Mouse (Mus musculus): ENCODE data around the gene Ugdh. TPM values are rescaled to one million over a fixed set of nuclear protein-coding genes. Genes with fewer than 3 reads are reported as not detected.

Ugdh gene
- total and polyA plus RNA-seq, 3 experiments = 9.5 to 31.3 TPM; not detected in 1

- peak; percentile 99 for TF ChIP-seq POLR2AphosphoS2 (IDR thresholded peaks at IDR 0.05; ENCODE audit: low read length)
- TF ChIP-seq UBTF (IDR thresholded peaks at IDR 0.05; ENCODE audit: borderline replicate concordance, insufficient read depth, low read depth, low read length) = no peak
- no peak for TF ChIP-seq E2F4 (IDR thresholded peaks at IDR 0.05; ENCODE audit: borderline replicate concordance, low read depth, low read length)
- TF ChIP-seq MAZ (IDR thresholded peaks at IDR 0.05; ENCODE audit: low read depth, low read length) = no peak
- TF ChIP-seq TAL1 (IDR thresholded peaks at IDR 0.05; ENCODE audit: low read length) = no peak
- TF ChIP-seq MYB (IDR thresholded peaks at IDR 0.05; ENCODE audit: low read depth, low read length) = peak; percentile 6; the same call in 1 of the 2 replicates
- TF ChIP-seq NRF1 (IDR thresholded peaks at IDR 0.05; ENCODE audit: insufficient read depth, low read depth, low read length, poor library complexity, severe bottlenecking) = no peak
- no peak for TF ChIP-seq MAX (IDR thresholded peaks at IDR 0.05; ENCODE audit: low read length)
- TF ChIP-seq BHLHE40 (IDR thresholded peaks at IDR 0.05; ENCODE audit: borderline replicate concordance, low read depth, low read length) = no peak
- TF ChIP-seq TBP (IDR thresholded peaks at IDR 0.05; ENCODE audit: low read depth, low read length) = no peak
- TF ChIP-seq NELFE (IDR thresholded peaks at IDR 0.05; ENCODE audit: low read depth, low read length) = no peak; the same call in 1 of the 2 replicates
- TF ChIP-seq ZC3H11A (IDR thresholded peaks at IDR 0.05; ENCODE audit: low read depth, low read length) = no peak
These were observed 48.5 kb downstream of the Ugdh start (continued) for GRCm38 (mm10) chr5:65387008-65387867.

- H3K9me3 ChIP-seq (replicated peaks; ENCODE audit: insufficient read depth, low read length) = no peaks in the 10 kb centered on the region
- peaks cover 18% of the 10 kb centered on the region for H3K79me2 ChIP-seq (ENCODE audit: control insufficient read depth, insufficient read depth, low read length, poor library complexity)
- peak; percentile 20 for DNase-seq (ENCODE audit: low read depth, low spot score)
- no peak overlapping the region for H3K9ac ChIP-seq (ENCODE audit: control insufficient read depth, low read depth, low read length, poor library complexity, severe bottlenecking)
- no peak overlapping the region for H3K4me3 ChIP-seq (ENCODE audit: control insufficient read depth in 1 of 2, insufficient read depth in 1 of 2, low read depth in 2 of 2, low read length in 2 of 2)
- peaks cover 0 to 7% of the 10 kb centered on the region in 2 experiments; a peak in 1 of 4 replicates for H3K4me1 ChIP-seq (ENCODE audit: control insufficient read depth in 1 of 2, insufficient read depth in 2 of 2, low read length in 2 of 2)
- peaks cover 16 to 19% of the 10 kb centered on the region in 2 experiments for H3K36me3 ChIP-seq (ENCODE audit: control insufficient read depth in 1 of 2, insufficient read depth in 2 of 2, low read length in 2 of 2)
- H3K27ac ChIP-seq (ENCODE audit: control insufficient read depth, low read depth, low read length) = no peak overlapping the region
- no peaks in the 10 kb centered on the region for H3K27me3 ChIP-seq (ENCODE audit: control insufficient read depth in 1 of 2, insufficient read depth in 2 of 2, low read length in 2 of 2)
- TF ChIP-seq MEF2A (IDR thresholded peaks at IDR 0.05; ENCODE audit: extremely low read depth, insufficient replicate concordance, low read depth, low read length, poor library complexity, severe bottlenecking) (no peak), POLR2A (IDR thresholded peaks at IDR 0.05; ENCODE audit: control insufficient read depth in 1 of 2, insufficient read depth in 1 of 2, low read depth in 1 of 2, low read length in 2 of 2, poor library complexity in 1 of 2) (no peak), MAZ (IDR thresholded peaks at IDR 0.05; ENCODE audit: low read depth, low read length) (no peak), TAL1 (IDR thresholded peaks at IDR 0.05; ENCODE audit: low read length) (no peak), CHD2 (IDR thresholded peaks at IDR 0.05; ENCODE audit: low read length) (no peak), USF2 (IDR thresholded peaks at IDR 0.05; ENCODE audit: borderline replicate concordance in 1 of 2, insufficient read depth in 1 of 2, low read depth in 1 of 2, low read length in 2 of 2) (no peak), ELF1 (IDR thresholded peaks at IDR 0.05; ENCODE audit: low read depth, low read length) (no peak), POLR2AphosphoS5 (IDR thresholded peaks at IDR 0.05; ENCODE audit: borderline replicate concordance, low read depth, low read length) (no peak), CHD1 (IDR thresholded peaks at IDR 0.05; ENCODE audit: low read depth, low read length) (no peak), USF1 (IDR thresholded peaks at IDR 0.05; ENCODE audit: low read depth, low read length) (no peak), GABPA (IDR thresholded peaks at IDR 0.05; ENCODE audit: low read depth, low read length) (no peak), GATA1 (IDR thresholded peaks at IDR 0.05; ENCODE audit: low read depth, low read length) (no peak), NELFE (IDR thresholded peaks at IDR 0.05; ENCODE audit: low read depth, low read length) (no peak), MXI1 (IDR thresholded peaks at IDR 0.05; ENCODE audit: low read depth, low read length) (no peak), EP300 (IDR thresholded peaks at IDR 0.05; ENCODE audit: low read depth in 1 of 2, low read length in 2 of 2) (no peak), NRF1 (IDR thresholded peaks at IDR 0.05; ENCODE audit: insufficient read depth, low read depth, low read length, poor library complexity, severe bottlenecking) (no peak), SMC3 (IDR thresholded peaks at IDR 0.05; ENCODE audit: low read depth, low read length) (no peak)
These were observed 50.0 kb downstream of the Ugdh start for GRCm38 (mm10) chr5:65385704-65386103.
